Mouse (Mus musculus): ENCODE results near the gene Cyp1a1.

The Cyp1a1 gene

DNA sequence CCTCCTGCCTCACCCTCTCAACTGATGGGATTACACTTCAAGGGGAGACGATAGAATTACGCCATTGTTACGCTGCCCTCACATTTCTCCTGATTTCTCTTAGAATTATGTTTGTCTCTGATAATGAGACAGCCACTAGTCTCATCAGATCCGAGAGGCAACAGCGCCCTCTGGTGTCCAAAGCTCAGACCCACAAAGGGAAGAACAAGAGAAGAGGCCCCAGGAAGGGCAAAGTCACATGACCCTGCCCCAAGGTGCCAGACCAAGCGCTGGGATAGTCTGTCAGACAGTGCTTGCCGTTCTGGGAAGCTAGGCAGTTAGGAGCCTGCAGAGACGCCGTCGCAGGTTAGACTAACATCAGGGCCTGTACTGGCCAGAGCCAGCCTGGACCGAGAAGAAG, 32.0 kb upstream of the Cyp1a1 start:
- DNase-seq (ENCODE audit: low read depth, low spot score), result peak; percentile 96

DNA sequence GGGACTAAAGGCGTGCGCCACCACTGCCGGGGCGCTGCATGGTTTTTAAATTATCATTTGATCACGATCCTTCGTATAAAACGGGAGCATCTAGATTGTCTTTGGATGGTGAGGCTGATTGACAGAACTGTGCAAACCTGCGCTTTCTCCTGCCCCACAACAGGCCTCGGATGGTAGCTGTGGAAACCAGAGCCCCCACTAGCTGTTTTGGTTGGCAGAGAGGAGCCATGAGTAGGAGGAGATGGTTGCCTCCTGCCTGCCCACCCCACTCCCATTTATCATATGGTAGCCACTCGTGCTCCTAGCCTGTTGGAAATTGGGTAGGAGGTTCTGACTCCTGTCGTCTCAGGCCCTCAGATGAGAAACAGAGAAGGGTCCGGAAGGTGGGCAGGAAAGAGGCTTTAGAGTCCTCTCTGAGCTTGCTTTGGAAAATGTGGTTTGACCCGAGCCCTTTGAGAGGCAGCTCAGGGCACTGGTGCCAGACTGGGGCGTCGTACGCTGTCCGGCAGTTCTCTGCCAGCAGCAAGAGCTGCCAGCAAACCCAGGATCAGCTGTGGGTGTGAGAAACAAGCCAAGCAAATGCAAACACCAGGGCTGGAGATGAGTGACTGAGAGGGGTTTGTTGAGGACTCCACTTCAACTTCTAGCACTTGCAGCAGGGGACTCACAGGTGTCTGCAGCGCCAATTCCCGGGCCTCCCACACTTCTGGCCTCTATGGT, 30.9 kb upstream of the Cyp1a1 start:
- no peak for DNase-seq (ENCODE audit: low read depth, low spot score)

DNA sequence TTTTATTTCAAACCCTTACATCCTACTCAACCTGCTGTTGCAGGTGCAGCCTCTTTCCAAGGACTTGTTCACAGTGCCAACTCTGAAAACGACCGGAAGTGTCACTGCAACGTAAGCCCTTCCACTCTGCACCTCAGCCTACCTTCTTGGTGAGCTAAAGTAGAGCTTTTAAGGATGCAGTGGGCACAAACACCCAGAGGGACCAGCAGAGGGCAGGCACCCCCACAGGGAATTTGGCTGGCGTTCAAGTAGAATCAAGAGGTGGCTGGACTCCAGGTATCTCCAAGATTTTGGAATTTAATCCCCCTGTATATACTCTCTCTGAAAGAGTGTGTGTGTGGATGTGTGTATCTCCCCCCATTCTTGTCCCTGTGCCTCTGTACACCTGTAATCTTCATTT, 29.9 kb upstream of the Cyp1a1 start:
- DNase-seq (ENCODE audit: low read depth, low spot score), result peak; percentile 3

- peak; percentile 26 for DNase-seq (ENCODE audit: low read depth, low spot score)
Observed at GRCm38 (mm10) chr9:57658970-57659369, 28.8 kb upstream of the Cyp1a1 start.

DNA sequence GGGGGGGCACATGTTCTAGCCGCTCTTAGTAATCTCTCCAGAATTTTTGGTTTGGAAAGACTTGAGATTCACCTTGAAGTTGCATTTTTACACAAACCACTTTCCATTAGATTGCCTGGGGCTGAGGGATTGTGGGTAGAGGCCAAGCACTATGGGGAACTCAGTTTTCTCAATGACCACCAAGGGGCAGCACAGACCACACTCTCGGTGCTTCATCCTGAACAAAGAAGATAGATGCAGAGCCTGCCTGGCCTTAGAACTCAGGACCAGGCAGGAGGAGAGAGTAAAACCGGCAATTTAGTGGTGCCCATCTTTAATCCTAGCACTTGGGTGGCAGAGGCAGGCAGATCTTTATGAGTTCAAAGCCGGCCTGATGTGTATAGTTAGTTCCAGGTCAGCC, 28.0 kb upstream of the Cyp1a1 start:
- peak; percentile 88 for DNase-seq (ENCODE audit: low read depth, low spot score)

- DNase-seq (ENCODE audit: low read depth, low spot score), result no peak
Observed at GRCm38 (mm10) chr9:57660501-57660900, 27.2 kb upstream of the Cyp1a1 start.

GRCm38 (mm10) chr9:57661552-57661951, 26.2 kb upstream of the Cyp1a1 start:
- no peak for DNase-seq (ENCODE audit: low read depth, low spot score)

GRCm38 (mm10) chr9:57664616-57665015, 23.1 kb upstream of the Cyp1a1 start:
- DNase-seq (ENCODE audit: low read depth, low spot score), result no peak

DNA sequence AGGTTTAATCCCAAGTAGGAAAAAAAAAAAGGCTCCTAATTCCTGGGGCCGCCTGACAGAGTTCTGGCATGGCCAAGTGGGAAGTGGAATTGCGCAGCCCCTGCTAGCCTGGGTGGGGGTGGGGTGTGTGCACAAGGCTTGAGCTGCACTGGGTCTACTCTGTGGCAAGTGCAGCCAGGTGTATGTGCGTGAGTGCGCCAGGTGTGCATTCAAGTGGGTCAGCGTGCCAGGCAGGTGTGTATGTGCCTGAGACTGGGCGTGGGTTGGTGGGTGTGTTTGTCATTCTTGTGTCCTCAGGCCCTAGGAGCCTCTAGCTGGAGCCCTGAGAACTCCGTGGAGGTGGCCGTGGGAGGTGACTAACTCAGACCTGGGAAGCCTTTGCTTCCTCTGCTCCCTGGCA, 21.2 kb upstream of the Cyp1a1 start:
- DNase-seq (ENCODE audit: low read depth, low spot score), result no peak

DNA sequence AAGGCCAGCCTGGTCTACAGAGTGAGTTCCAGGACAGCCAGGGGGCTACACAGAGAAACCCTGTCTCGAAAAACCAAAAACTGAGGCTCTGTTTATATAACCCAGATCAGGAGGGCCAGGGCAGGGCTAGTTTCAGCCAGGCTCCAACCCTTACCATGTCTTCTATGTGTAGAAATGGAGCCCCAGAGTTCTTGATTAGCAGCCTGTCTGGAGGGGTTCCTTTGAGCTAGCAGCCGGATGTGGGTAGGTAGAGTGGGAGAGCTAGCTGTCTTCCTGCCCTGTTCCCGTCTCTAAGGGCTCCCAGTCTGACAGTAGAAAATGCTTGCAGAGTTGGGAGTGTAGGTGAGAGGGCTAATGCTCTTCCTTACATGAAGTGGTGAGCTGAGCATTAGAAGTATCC, 20.6 kb upstream of the Cyp1a1 start:
- peak; percentile 44 for DNase-seq (ENCODE audit: low read depth, low spot score)

GRCm38 (mm10) chr9:57667817-57668216, 19.9 kb upstream of the Cyp1a1 start:
- DNase-seq (ENCODE audit: low read depth, low spot score), result no peak

DNA sequence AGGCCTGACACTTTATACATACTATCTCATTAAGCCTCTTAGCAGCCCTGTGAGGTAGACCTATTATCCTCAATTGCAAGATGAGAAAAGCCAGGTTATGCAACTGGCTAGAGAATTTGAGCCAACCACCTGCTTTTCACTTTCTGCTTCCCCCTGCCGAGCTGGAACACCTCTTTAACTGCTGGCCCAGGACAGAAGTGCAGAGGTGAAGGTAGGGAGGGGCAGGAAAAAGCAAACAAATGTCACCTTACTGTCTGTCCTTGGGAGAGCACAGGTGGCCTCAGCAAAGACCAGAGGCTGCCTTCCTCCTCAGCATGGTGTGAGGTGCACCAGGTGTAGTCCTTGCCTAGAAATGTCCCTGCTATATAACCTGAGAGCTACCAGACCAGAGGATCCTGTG, 19.5 kb upstream of the Cyp1a1 start:
- no peak for DNase-seq (ENCODE audit: low read depth, low spot score)

GRCm38 (mm10) chr9:57669566-57669965, 18.2 kb upstream of the Cyp1a1 start:
- DNase-seq (ENCODE audit: low read depth, low spot score), result no peak

- no peak for DNase-seq (ENCODE audit: low read depth, low spot score)
Observed at GRCm38 (mm10) chr9:57671037-57671436, 16.7 kb upstream of the Cyp1a1 start.

DNA sequence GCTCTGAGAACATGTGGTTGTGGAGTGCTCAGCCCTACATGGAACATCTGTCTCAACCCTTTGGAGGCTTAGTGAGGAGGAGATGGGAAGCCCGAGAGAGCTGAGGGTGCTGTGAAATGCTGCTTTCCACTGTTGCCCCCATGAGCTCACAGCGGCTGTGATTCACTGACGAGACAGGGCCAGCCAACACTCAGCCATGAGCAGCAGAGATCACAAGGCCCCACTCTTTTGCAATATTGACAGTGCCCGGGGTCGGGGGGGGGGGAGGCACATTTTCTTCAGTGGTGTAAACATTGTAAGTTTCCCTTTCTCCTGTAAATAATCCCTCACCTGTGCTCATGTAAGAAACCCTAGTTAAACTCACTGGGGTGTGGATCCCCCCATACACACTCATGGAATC, 16.2 kb upstream of the Cyp1a1 start:
- DNase-seq (ENCODE audit: low read depth, low spot score), result no peak

DNA sequence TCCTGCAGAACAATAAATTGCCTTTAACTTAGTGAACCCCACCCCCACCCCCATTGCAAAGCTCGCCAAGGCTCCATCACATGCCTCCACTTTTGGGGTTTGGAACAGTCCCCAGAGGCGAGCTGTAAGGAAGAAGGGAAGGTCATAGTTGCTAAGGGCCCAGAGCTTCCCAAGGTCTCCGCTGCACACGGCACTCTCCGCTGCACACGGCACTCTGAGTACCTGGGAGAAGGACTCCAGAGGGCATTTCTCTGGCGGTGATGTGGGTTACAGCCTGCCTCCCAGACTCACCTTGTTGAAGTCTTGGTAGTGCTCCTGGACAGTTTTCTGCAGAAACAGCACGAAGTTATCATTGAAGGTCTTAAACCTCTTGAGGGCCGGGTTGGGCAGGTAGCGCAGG, 6.3 kb upstream of the Cyp1a1 start:
- no peak for DNase-seq (ENCODE audit: low read depth, low spot score)

DNA sequence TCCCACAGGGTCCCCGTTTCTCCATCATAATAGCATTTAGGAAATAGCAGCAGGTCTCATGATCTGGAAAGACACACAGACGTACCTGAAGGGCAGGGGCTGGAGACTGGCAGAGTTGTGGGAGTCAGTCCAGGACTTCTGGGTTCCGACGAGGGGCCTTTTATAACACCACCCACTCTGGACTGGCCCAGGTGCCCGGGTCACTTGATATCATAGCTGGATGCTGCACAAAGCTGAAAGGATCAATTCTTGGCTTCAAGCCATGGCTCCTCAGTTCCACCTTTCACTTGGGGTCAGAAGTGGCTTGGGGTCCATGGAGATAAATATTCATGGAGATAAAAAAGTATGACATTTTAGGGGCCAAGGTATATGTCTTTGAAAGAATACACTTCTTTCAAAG, 4.2 kb upstream of the Cyp1a1 start, which contains the start of gene Cyp1a2:
Cyp1a2 (minus strand) TSS at position 184 of the 400 bp plus-strand sequence.
- no peak for DNase-seq (ENCODE audit: low read depth, low spot score)

DNA sequence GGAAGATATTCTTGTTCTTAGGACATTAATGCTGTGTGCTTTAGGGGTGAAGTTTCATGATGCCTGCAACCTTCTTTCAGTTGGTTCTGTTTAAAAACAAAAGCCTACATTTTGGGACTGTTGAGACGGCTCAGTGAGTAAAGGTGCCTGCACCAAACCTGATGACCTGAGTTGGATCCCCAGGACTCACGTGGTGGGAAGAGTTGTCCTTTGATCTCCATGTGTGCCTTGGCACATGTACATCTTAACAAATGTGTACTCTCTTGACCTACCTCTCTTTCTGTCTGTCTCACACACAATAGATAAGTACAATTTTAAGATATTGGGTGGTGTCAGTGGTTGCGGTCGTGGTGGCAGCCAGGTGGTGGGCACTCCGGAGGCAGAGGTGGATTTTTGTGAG, 1.7 kb upstream of the Cyp1a1 start:
- no peak for DNase-seq (ENCODE audit: low read depth, low spot score)

GRCm38 (mm10) chr9:57688158-57688557, 430 bp downstream of the Cyp1a1 start:
- peak; percentile 41 for DNase-seq (ENCODE audit: low read depth, low spot score)

DNA sequence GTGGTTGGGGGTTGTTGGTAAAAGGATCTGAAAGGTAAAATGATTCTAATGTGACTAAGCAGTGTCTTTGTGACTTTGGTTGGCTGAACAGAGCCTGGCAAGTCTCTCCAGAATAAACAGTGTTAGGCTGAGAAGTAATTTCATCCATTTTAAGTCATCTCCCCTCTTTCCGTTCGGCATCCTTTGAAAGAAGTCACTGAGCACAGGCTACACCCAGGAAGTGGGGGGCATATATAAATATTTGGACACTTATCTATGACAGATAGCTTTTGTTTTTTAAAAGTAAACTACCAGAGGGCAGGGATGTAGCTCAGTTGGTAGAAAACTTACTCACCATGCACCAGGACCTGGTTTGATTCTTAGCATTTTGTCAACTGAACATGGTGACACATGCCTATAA, 878 bp downstream of the Cyp1a1 start:
- no peak for DNase-seq (ENCODE audit: low read depth, low spot score)

GRCm38 (mm10) chr9:57694108-57694507, 6.4 kb downstream of the Cyp1a1 start:
- no peak for DNase-seq (ENCODE audit: low read depth, low spot score)

DNA sequence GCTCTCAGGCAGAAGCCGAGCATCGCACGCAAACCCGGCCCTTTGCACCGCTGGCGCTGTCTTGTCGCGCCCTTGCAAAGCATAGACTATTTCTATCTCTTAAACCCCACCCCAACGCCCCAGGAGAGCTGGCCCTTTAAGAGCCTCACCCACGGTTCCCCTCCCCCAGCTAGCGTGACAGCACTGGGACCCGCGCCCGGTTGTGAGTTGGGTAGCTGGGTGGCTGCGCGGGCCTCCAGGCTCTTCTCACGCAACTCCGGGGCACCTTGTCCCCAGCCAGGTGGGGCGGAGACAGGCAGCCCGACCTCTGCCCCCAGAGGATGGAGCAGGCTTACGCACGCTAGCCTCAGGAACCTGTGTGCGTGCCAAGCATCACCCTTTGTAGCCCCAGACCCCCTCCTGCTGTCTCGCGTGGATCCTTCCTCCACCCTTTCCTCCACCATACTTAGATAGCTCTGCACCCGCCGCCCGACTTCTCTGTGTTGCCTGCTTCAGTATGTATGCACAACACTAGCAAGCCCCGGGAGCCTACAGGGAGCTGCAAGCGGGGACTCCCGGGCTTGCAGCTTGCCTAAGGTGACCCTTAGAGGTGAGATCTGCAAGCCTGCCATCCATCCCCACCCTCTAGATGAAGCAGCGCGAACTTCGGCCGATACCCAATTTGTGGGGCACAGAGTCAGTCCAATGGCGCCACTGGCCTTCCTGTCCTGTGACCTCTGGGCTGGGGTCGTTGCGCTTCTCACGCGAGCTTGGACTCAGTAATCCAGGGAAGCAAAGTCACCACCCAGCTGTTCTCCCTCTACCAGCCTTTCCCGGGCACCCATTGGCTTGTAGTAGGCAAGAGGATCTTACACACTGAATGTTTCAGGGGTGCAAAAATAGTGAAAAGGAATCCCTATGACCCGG, 8.9 kb downstream of the Cyp1a1 start:
- DNase-seq (ENCODE audit: low read depth, low spot score), result peak; percentile 37

DNA sequence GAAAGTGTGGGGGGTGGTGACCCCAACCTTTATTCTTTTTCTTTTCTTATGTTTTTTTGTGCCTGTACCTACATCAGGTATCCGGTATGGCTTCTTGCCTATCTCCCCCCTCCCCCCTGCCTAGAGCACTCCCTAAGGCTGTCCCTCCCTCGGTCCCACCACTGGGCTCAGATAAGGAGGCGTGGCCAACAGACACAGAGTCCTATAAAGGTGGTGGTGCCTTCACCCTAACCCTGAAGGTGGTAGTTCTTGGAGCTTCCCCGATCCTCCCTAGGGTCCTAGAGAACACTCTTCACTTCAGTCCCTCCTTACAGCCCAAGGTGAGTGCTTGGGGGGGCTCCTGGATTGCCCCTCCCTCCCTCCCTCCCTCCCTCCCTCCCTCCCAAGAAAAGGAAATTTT, 9.7 kb downstream of the Cyp1a1 start:
- DNase-seq (ENCODE audit: low read depth, low spot score), result no peak
